Mouse (Mus musculus) kidney, embryonic 15.5 days (tissue): ENCODE measurements around the gene Cnksr3. TPM values are rescaled to one million over a fixed set of nuclear protein-coding genes. Genes with fewer than 3 reads are reported as not detected.
A peak's percentile ranks its signal among the peaks of the same experiment; 100 is the strongest.

Experiments used
- ATAC-seq: fragments of 200-750 bp; cut with Nextera tagmentation; replicated peaks from 2 replicates; pipeline ENCODE4 v1.8.0; 2017; ENCODE audit warnings: moderate TSS enrichment; ENCODE audit not compliant: low FRiP score
- H3K27ac ChIP-seq: fragments of 300-500 bp; sonication (generic); 2 replicates; pipeline ENCODE4 v1.5.1; 2015; ENCODE audit warnings: mild to moderate bottlenecking, inconsistent platforms
- H3K27me3 ChIP-seq: fragments of 300-500 bp; sonication (generic); 2 replicates; pipeline ENCODE4 v1.6.1; 2015; ENCODE audit warnings: inconsistent platforms
- H3K36me3 ChIP-seq: fragments of 300-500 bp; sonication (generic); 2 replicates; pipeline ENCODE4 v1.6.1; 2015; ENCODE audit warnings: inconsistent platforms
- H3K4me1 ChIP-seq: fragments of 300-500 bp; sonication (generic); 2 replicates; pipeline ENCODE4 v1.6.1; 2015; ENCODE audit warnings: inconsistent platforms
- H3K4me2 ChIP-seq: fragments of 300-500 bp; sonication (generic); 2 replicates; pipeline ENCODE4 v1.6.1; 2015; ENCODE audit warnings: moderate library complexity, mild to moderate bottlenecking, inconsistent platforms
- H3K4me3 ChIP-seq: fragments of 300-500 bp; sonication (generic); replicated peaks from 2 replicates; pipeline ENCODE4 v1.5.1; 2015; ENCODE audit warnings: mild to moderate bottlenecking, inconsistent platforms
- H3K9ac ChIP-seq: fragments of 300-500 bp; sonication (generic); 2 replicates; pipeline ENCODE4 v1.6.1; 2015; ENCODE audit warnings: mild to moderate bottlenecking, inconsistent platforms
- H3K9me3 ChIP-seq: fragments of 300-500 bp; sonication (generic); replicated peaks from 2 replicates; pipeline ENCODE4 v1.6.1; 2016; ENCODE audit warnings: inconsistent platforms
- WGBS: fragments of 180-500 bp; shearing (Covaris S2); methylation state at CpG from one replicate; pipeline ENCODE4 v1.1.7; 2015; ENCODE audit warnings: mixed read lengths; 5-methylcytosine and 5-hydroxymethylcytosine counted together
- polyA plus RNA-seq: library from polyadenylated mRNA; unstranded; fragments of >200 nt; fragmentation: Nextera tagmentation; extraction: Ambion mirVana; gene quantifications from 2 replicates; pipeline ENCODE4 v1.2.1, GENCODE M21; 2015

Gene Cnksr3
- polyA plus RNA-seq, 1 experiment from 2014 or later = 18.7 TPM

GRCm38 (mm10) chr10:7070100-7070835 is 141.8 kb downstream of the Cnksr3 start:
- peaks cover 4% of the 10 kb centered on the region; the same call in 1 of the 2 replicates for H3K4me1 ChIP-seq
- H3K4me3 ChIP-seq = no peak overlapping the region
- H3K27me3 ChIP-seq = no peaks in the 10 kb centered on the region
- no peaks in the 10 kb centered on the region for H3K9me3 ChIP-seq
- H3K4me2 ChIP-seq = no peak overlapping the region
- no peaks in the 10 kb centered on the region for H3K36me3 ChIP-seq
- H3K9ac ChIP-seq = no peak overlapping the region
- H3K27ac ChIP-seq = peak overlapping the region; percentile 37; the same call in 1 of the 2 replicates
- ATAC-seq = no peak
- 68% methylated on average over 8 of the region's 8 CpGs for WGBS

- no peak for ATAC-seq
- Histone ChIP-seq H3K9me3 (no peaks in the 10 kb centered on the region), H3K4me2 (no peak overlapping the region), H3K4me3 (no peak overlapping the region), H3K36me3 (no peaks in the 10 kb centered on the region), H3K9ac (no peak overlapping the region), H3K27ac (no peak overlapping the region), H3K27me3 (no peaks in the 10 kb centered on the region), H3K4me1 (peaks cover 4% of the 10 kb centered on the region; the same call in 1 of the 2 replicates)
- 95% methylated on average over 2 of the region's 2 CpGs for WGBS
Measured at GRCm38 (mm10) chr10:7069090-7069489, 142.9 kb downstream of the Cnksr3 start.

Other genes starting within 250 kb of the Cnksr3 start
- 1.9 and 2.9 TPM in 2 replicates for gene Ipcef1, start 159.8 kb downstream of the Cnksr3 start, polyA plus RNA-seq